Mouse (Mus musculus) midbrain, embryonic 11.5 days (tissue): ENCODE results near the gene Ccdc106. TPM values are rescaled to one million over a fixed set of nuclear protein-coding genes. Genes with fewer than 3 reads are reported as not detected.

Experiments used
- ATAC-seq: fragments of 200-750 bp; cut with Nextera tagmentation; 2 replicates; pipeline ENCODE4 v1.8.0; 2017; ENCODE audit warnings: moderate TSS enrichment, moderate library complexity; ENCODE audit not compliant: low FRiP score
- DNase-seq: peaks from one replicate; pipeline ENCODE4 v3.0.0; 2015; ENCODE audit warnings: low spot score; ENCODE audit errors: missing footprints
- H3K27ac ChIP-seq: fragments of 300-500 bp; sonication (generic); 2 replicates; pipeline ENCODE4 v1.5.1; 2014; ENCODE audit warnings: low read depth, low read length
- H3K27me3 ChIP-seq: fragments of 300-500 bp; sonication (generic); 2 replicates; pipeline ENCODE4 v1.6.1; 2014; ENCODE audit warnings: mild to moderate bottlenecking, low read length, moderate library complexity, mixed read lengths; ENCODE audit not compliant: control insufficient read depth, insufficient read depth
- H3K36me3 ChIP-seq: fragments of 300-500 bp; sonication (generic); 2 replicates; pipeline ENCODE4 v1.6.1; 2014; ENCODE audit warnings: mild to moderate bottlenecking, low read length, moderate library complexity, mixed read lengths; ENCODE audit not compliant: control insufficient read depth, insufficient read depth
- H3K4me1 ChIP-seq: fragments of 300-500 bp; sonication (generic); 2 replicates; pipeline ENCODE4 v1.6.1; 2014; ENCODE audit warnings: low read length; ENCODE audit not compliant: control insufficient read depth, insufficient read depth
- H3K4me2 ChIP-seq: fragments of 300-500 bp; sonication (generic); 2 replicates; pipeline ENCODE4 v1.6.1; 2014; ENCODE audit warnings: mild to moderate bottlenecking, moderate library complexity
- H3K4me3 ChIP-seq: fragments of 300-500 bp; sonication (generic); 2 replicates; pipeline ENCODE4 v1.5.1; 2014; ENCODE audit warnings: low read depth, low read length
- H3K9ac ChIP-seq: fragments of 300-500 bp; sonication (generic); 2 replicates; pipeline ENCODE4 v1.6.1; 2014; ENCODE audit warnings: low read length
- H3K9me3 ChIP-seq: fragments of 300-500 bp; sonication (generic); 2 replicates; pipeline ENCODE4 v1.6.1; 2016; ENCODE audit warnings: low read length; ENCODE audit not compliant: control insufficient read depth
- WGBS: fragments of 180-500 bp; shearing (Covaris S2); extraction: QIAGEN DNeasy Blood & Tissue Kit; methylation state at CpG from one replicate; pipeline ENCODE4 v1.1.7; 2014; 5-methylcytosine and 5-hydroxymethylcytosine counted together
- polyA plus RNA-seq: library from polyadenylated mRNA; unstranded; fragments of >200 nt; fragmentation: Nextera tagmentation; extraction: Ambion mirVana; gene quantifications from 2 replicates; pipeline ENCODE4 v1.2.1, GENCODE M21; 2014

Ccdc106 gene
- polyA plus RNA-seq: 4.0 and 5.0 TPM in 2 replicates

- WGBS: under 1% methylated on average over 49 of the region's 49 CpGs
- ATAC-seq: peak; percentile 89
Observed at GRCm38 (mm10) chr7:5020000-5020681, at the start of gene Ccdc106, which contains the start of gene Zfp865. Gene Ccdc106 (plus strand): TSS chr7:5020553. Gene Zfp865 (plus strand): TSS chr7:5020376.

GRCm38 (mm10) chr7:4971068-4971467 lies 49.3 kb upstream of the Ccdc106 start, which contains the start of gene Sbk3:
Gene Sbk3 (minus strand): TSS chr7:4971168.
- Histone ChIP-seq H3K36me3 (no peaks in the 10 kb centered on the region), H3K9me3 (no peaks in the 10 kb centered on the region), H3K4me3 (no peak within 1 kb of the TSS), H3K9ac (no peak within 1 kb of the TSS), H3K27me3 (no peaks in the 10 kb centered on the region), H3K27ac (no peak within 1 kb of the TSS), H3K4me1 (no peaks in the 10 kb centered on the region), H3K4me2 (no peak within 1 kb of the TSS)
- WGBS: 43% methylated on average over 6 of the region's 6 CpGs
- no peak for ATAC-seq
- no peak for DNase-seq

More at GRCm38 (mm10) chr7:5020000-5020681, at the start of gene Ccdc106, which contains the start of gene Zfp865:
- DNase-seq: peak; percentile 100
- no peaks in the 10 kb centered on the region for H3K27me3 ChIP-seq
- peak within 1 kb of the TSS; percentile 83 for H3K4me2 ChIP-seq
- peak within 1 kb of the TSS; percentile 85 for H3K27ac ChIP-seq
- H3K4me3 ChIP-seq: peak within 1 kb of the TSS; percentile 87
- H3K9ac ChIP-seq: peak within 1 kb of the TSS; percentile 98
- H3K36me3 ChIP-seq: no peaks in the 10 kb centered on the region; the same call in 1 of the 2 replicates
- no peaks in the 10 kb centered on the region for H3K9me3 ChIP-seq
- H3K4me1 ChIP-seq: peaks cover 8% of the 10 kb centered on the region; the same call in 1 of the 2 replicates

GRCm38 (mm10) chr7:4971710-4972109 lies 48.6 kb upstream of the Ccdc106 start:
- no peaks in the 10 kb centered on the region for H3K27me3 ChIP-seq
- no peak overlapping the region for H3K9ac ChIP-seq
- ATAC-seq (no peak), DNase-seq (no peak)
- H3K4me3 ChIP-seq: no peak overlapping the region
- WGBS: 40% methylated on average over 7 of the region's 7 CpGs
- peaks cover 1% of the 10 kb centered on the region; the same call in 1 of the 2 replicates for H3K9me3 ChIP-seq
- H3K4me2 ChIP-seq: no peak overlapping the region
- H3K36me3 ChIP-seq: no peaks in the 10 kb centered on the region
- H3K4me1 ChIP-seq: no peaks in the 10 kb centered on the region
- no peak overlapping the region for H3K27ac ChIP-seq

GRCm38 (mm10) chr7:4972321-4973047 lies 47.9 kb upstream of the Ccdc106 start:
- no peak for DNase-seq
- Histone ChIP-seq H3K9me3 (peaks cover 4% of the 10 kb centered on the region; the same call in 1 of the 2 replicates), H3K27ac (no peak overlapping the region), H3K27me3 (no peaks in the 10 kb centered on the region), H3K4me3 (no peak overlapping the region), H3K9ac (no peak overlapping the region), H3K36me3 (no peaks in the 10 kb centered on the region), H3K4me2 (no peak overlapping the region), H3K4me1 (no peaks in the 10 kb centered on the region)
- ATAC-seq: no peak
- 82% methylated on average over 18 of the region's 18 CpGs for WGBS

GRCm38 (mm10) chr7:4975455-4975854 lies 44.9 kb upstream of the Ccdc106 start:
- Histone ChIP-seq H3K4me1 (no peaks in the 10 kb centered on the region), H3K36me3 (no peaks in the 10 kb centered on the region), H3K27me3 (no peaks in the 10 kb centered on the region), H3K4me2 (no peak overlapping the region), H3K4me3 (no peak overlapping the region), H3K27ac (no peak overlapping the region), H3K9ac (no peak overlapping the region), H3K9me3 (peaks cover 4% of the 10 kb centered on the region; the same call in 1 of the 2 replicates)
- ATAC-seq (no peak), DNase-seq (no peak)
- 68% methylated on average over 4 of the region's 4 CpGs for WGBS

- Histone ChIP-seq H3K36me3 (no peaks in the 10 kb centered on the region), H3K27me3 (no peaks in the 10 kb centered on the region), H3K27ac (no peak overlapping the region), H3K4me3 (no peak overlapping the region), H3K4me1 (no peaks in the 10 kb centered on the region), H3K9ac (no peak overlapping the region), H3K4me2 (no peak overlapping the region), H3K9me3 (peaks cover 4% of the 10 kb centered on the region; the same call in 1 of the 2 replicates)
- 89% methylated on average over 7 of the region's 7 CpGs for WGBS
- ATAC-seq (no peak), DNase-seq (no peak)
Observed at GRCm38 (mm10) chr7:4976832-4977231, 43.5 kb upstream of the Ccdc106 start.

- Histone ChIP-seq H3K4me1 (no peaks in the 10 kb centered on the region), H3K36me3 (peaks cover 7% of the 10 kb centered on the region), H3K4me2 (no peak overlapping the region), H3K9ac (no peak overlapping the region), H3K9me3 (no peaks in the 10 kb centered on the region), H3K4me3 (no peak overlapping the region), H3K27ac (no peak overlapping the region), H3K27me3 (peaks cover 4% of the 10 kb centered on the region)
- 67% methylated on average over 2 of the region's 2 CpGs for WGBS
- ATAC-seq (no peak), DNase-seq (no peak)
Observed at GRCm38 (mm10) chr7:4988250-4988649, 32.1 kb upstream of the Ccdc106 start.

- Histone ChIP-seq H3K4me1 (peaks cover 20% of the 10 kb centered on the region), H3K4me3 (peak overlapping the region; percentile 74), H3K9ac (no peak overlapping the region), H3K27me3 (peaks cover 18% of the 10 kb centered on the region), H3K4me2 (peak overlapping the region; percentile 12), H3K27ac (no peak overlapping the region), H3K36me3 (peaks cover 10% of the 10 kb centered on the region), H3K9me3 (no peaks in the 10 kb centered on the region)
- 33% methylated on average over 55 of the region's 55 CpGs for WGBS
- DNase-seq (no peak), ATAC-seq (no peak)
Observed at GRCm38 (mm10) chr7:4993347-4993998, 26.9 kb upstream of the Ccdc106 start.
